Comparison of ENCODE assay signal across 9 mouse cellular contexts in the genomic region with DNA sequence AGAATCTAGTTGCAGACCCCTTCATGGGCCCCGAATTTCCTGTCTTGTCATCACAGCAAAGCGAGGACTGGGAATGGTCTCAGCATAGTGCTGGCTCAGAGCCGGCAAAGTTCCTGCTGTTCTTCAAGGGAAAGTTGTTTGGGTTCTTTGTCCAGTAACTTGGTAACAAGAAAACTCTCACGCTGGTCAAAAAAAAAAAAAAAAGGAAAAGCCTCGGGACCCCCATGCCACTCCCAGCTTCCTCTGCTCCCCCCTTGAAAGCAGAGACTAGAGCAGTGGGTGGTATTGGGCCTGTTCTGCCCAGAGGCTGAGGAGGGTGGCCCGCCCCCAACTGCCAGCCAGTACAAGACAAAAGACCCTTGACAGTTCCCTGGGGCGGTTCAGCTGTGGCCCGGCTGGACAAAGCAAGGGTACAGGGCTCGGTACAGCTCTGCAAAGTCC. TPM values are rescaled to one million over a fixed set of nuclear protein-coding genes. Genes with fewer than 3 reads are reported as not detected.
DNase-seq lines count a peak whose midpoint lies in the region; ATAC-seq and TF ChIP-seq lines count a peak whose summit lies in the region.
"Had no signal": no experiment of that assay in that cellular context is flagged by ENCODE, and none has a peak within 500 bp of the region (broad histone marks: within the 10 kb centered on the region; RNA-seq: fewer than 3 reads in every experiment).

No protein-coding gene starts in this region.

- H3K9me3 ChIP-seq in neural tube, embryonic 11.5 days (ENCODE audit: control insufficient read depth, low read length) = no peaks in the 10 kb centered on the region
- no peaks in the 10 kb centered on the region for H3K9me3 ChIP-seq in intestine, postnatal 0 days (ENCODE audit: control insufficient read depth)

- peak overlapping the region; percentile 92 for H3K27ac ChIP-seq in neural tube, embryonic 11.5 days (ENCODE audit: low read depth, low read length)
- H3K27ac ChIP-seq in intestine, postnatal 0 days (ENCODE audit: low read depth, low read length) = no peak overlapping the region

- H3K4me3 ChIP-seq in neural tube, embryonic 11.5 days (ENCODE audit: low read depth, low read length) = peak overlapping the region; percentile 59
- no peak overlapping the region for H3K4me3 ChIP-seq in intestine, postnatal 0 days (ENCODE audit: low read depth, low read length)

- peak overlapping the region; percentile 75 for H3K9ac ChIP-seq in neural tube, embryonic 11.5 days (ENCODE audit: low read length)
- H3K9ac ChIP-seq in intestine, postnatal 0 days (ENCODE audit: low read depth, low read length) = no peak overlapping the region; the same call in 1 of the 2 replicates

- H3K4me1 ChIP-seq in neural tube, embryonic 11.5 days (ENCODE audit: control insufficient read depth, insufficient read depth, low read length) = peaks cover 21% of the 10 kb centered on the region
- no peaks in the 10 kb centered on the region for H3K4me1 ChIP-seq in intestine, postnatal 0 days (replicated peaks; ENCODE audit: control insufficient read depth, insufficient read depth, low read length)

- no peaks in the 10 kb centered on the region for H3K36me3 ChIP-seq in neural tube, embryonic 11.5 days (ENCODE audit: control insufficient read depth, insufficient read depth, low read length)
- H3K36me3 ChIP-seq in intestine, postnatal 0 days (ENCODE audit: control insufficient read depth, insufficient read depth) = no peaks in the 10 kb centered on the region

- WGBS in neural tube, embryonic 11.5 days = 7% methylated on average over 9 of the region's 9 CpGs
- 53% methylated on average over 9 of the region's 9 CpGs for WGBS in intestine, postnatal 0 days

- DNase-seq in cerebellum, adult 18-20 months = peak; percentile 17 to 27
- no peak for DNase-seq in cerebellum, adult 11 months
- peak; percentile 70 for DNase-seq in neural tube, embryonic 11.5 days (ENCODE audit: low spot score)
- no peak for DNase-seq in neural tube, embryonic 10.5 days (ENCODE audit: extremely low spot score, low spot score)
- DNase-seq in right cerebral cortex, postnatal 14 days = peak; percentile 16
- no peak for DNase-seq in adrenal gland, adult 18-20 months (ENCODE audit: low spot score in 2 of 2)

- peak; percentile 54; the same call in 1 of the 2 replicates for ATAC-seq in neural tube, embryonic 11.5 days (ENCODE audit: insufficient read depth, low FRiP score, low TSS enrichment)
- ATAC-seq in intestine, postnatal 0 days = no peak
- ATAC-seq in megakaryocyte-erythroid progenitor cell, adult 5-6 weeks (replicated peaks; ENCODE audit: low FRiP score, low TSS enrichment, poor library complexity, severe bottlenecking) = no peak

- peak overlapping the region; percentile 87 for H3K4me2 ChIP-seq in neural tube, embryonic 11.5 days (ENCODE audit: low read depth)
- peak overlapping the region; percentile 6; the same call in 1 of the 2 replicates for H3K4me2 ChIP-seq in intestine, postnatal 0 days (replicated peaks; ENCODE audit: low read depth)

- no peak for TF ChIP-seq CTCF in intestine, postnatal 0 days (IDR thresholded peaks at IDR 0.05; ENCODE audit: low read depth)

- no peaks in the 10 kb centered on the region for H3K27me3 ChIP-seq in neural tube, embryonic 11.5 days (ENCODE audit: control insufficient read depth, insufficient read depth, low read length)
- 0 out of 2 replicates have a peak, but pooled peaks cover 7% of the 10 kb centered on the region for H3K27me3 ChIP-seq in intestine, postnatal 0 days (replicated peaks; ENCODE audit: control insufficient read depth, insufficient read depth, low read length)

RNA-seq across cellular contexts. Expression of gene Nkain4, which starts 1.7 kb away (rescaled TPM):
- 65.1 and 73.6 TPM in 2 replicates for polyA plus RNA-seq in neural tube, embryonic 11.5 days (2014; fragmentation: Nextera tagmentation; extraction: Ambion mirVana)
- polyA plus RNA-seq in intestine, postnatal 0 days (2015; fragmentation: Nextera tagmentation; extraction: Ambion mirVana) = 22.9 and 25.9 TPM in 2 replicates
- not detected in 2 replicates for total RNA-seq in megakaryocyte-erythroid progenitor cell, adult 5-6 weeks (2014; fragmentation: Nextera tagmentation)
- not detected in 2 replicates for total RNA-seq in megakaryocyte-erythroid progenitor cell, adult 5-6 weeks (2017)
- total RNA-seq in adrenal gland, adult 18-20 months (2021) = 10 to 100 TPM in 1 of 2 experiments, 1 to 10 TPM in 1; 6.8 to 11.8 TPM

RNA-seq across cellular contexts. Expression of gene Arfgap1, which starts 14.3 kb away (rescaled TPM):
- 60.2 and 61.4 TPM in 2 replicates for polyA plus RNA-seq in neural tube, embryonic 11.5 days (2014; fragmentation: Nextera tagmentation; extraction: Ambion mirVana)
- polyA plus RNA-seq in intestine, postnatal 0 days (2015; fragmentation: Nextera tagmentation; extraction: Ambion mirVana) = 44.0 and 51.9 TPM in 2 replicates
- total RNA-seq in megakaryocyte-erythroid progenitor cell, adult 5-6 weeks (2014; fragmentation: Nextera tagmentation) = 35.0 and 41.9 TPM in 2 replicates
- 27.1 and 32.0 TPM in 2 replicates for total RNA-seq in megakaryocyte-erythroid progenitor cell, adult 5-6 weeks (2017)
- total RNA-seq in adrenal gland, adult 18-20 months (2021) = 10 to 100 TPM; 48.1 to 53.3 TPM

RNA-seq across cellular contexts. Expression of gene Birc7, which starts 23.9 kb away (rescaled TPM):
- 0.25 and 0.46 TPM in 2 replicates for polyA plus RNA-seq in neural tube, embryonic 11.5 days (2014; fragmentation: Nextera tagmentation; extraction: Ambion mirVana)
- polyA plus RNA-seq in intestine, postnatal 0 days (2015; fragmentation: Nextera tagmentation; extraction: Ambion mirVana) = not detected in 2 replicates
- total RNA-seq in megakaryocyte-erythroid progenitor cell, adult 5-6 weeks (2014; fragmentation: Nextera tagmentation) = not detected in 2 replicates
- not detected in 2 replicates for total RNA-seq in megakaryocyte-erythroid progenitor cell, adult 5-6 weeks (2017)
- not detected for total RNA-seq in adrenal gland, adult 18-20 months (2021)
- polyA plus RNA-seq: limb, embryonic 14.5 days had no signal

RNA-seq across cellular contexts. Expression of gene Ythdf1, which starts 32.0 kb away (rescaled TPM):
- polyA plus RNA-seq in neural tube, embryonic 11.5 days (2014; fragmentation: Nextera tagmentation; extraction: Ambion mirVana) = 75.7 and 77.9 TPM in 2 replicates
- 24.2 and 26.8 TPM in 2 replicates for polyA plus RNA-seq in intestine, postnatal 0 days (2015; fragmentation: Nextera tagmentation; extraction: Ambion mirVana)
- 58.9 and 67.4 TPM in 2 replicates for total RNA-seq in megakaryocyte-erythroid progenitor cell, adult 5-6 weeks (2014; fragmentation: Nextera tagmentation)
- total RNA-seq in megakaryocyte-erythroid progenitor cell, adult 5-6 weeks (2017) = 26.4 and 38.3 TPM in 2 replicates
- 10 to 100 TPM; 48.5 to 51.9 TPM for total RNA-seq in adrenal gland, adult 18-20 months (2021)

RNA-seq across cellular contexts. Expression of gene Col20a1, which starts 33.6 kb away (rescaled TPM):
- polyA plus RNA-seq in neural tube, embryonic 11.5 days (2014; fragmentation: Nextera tagmentation; extraction: Ambion mirVana) = 1.0 and 2.1 TPM in 2 replicates
- 0.43 and 0.80 TPM in 2 replicates for polyA plus RNA-seq in intestine, postnatal 0 days (2015; fragmentation: Nextera tagmentation; extraction: Ambion mirVana)
- total RNA-seq in megakaryocyte-erythroid progenitor cell, adult 5-6 weeks (2014; fragmentation: Nextera tagmentation) = 0.79 TPM in 1 of 2 replicates, not detected in the other
- 0.38 and 0.42 TPM in 2 replicates for total RNA-seq in megakaryocyte-erythroid progenitor cell, adult 5-6 weeks (2017)
- 1 to 10 TPM; 2.3 to 2.8 TPM for total RNA-seq in adrenal gland, adult 18-20 months (2021)

Comparison
In these comparisons a context has a peak if more than half of its experiments do, and no peak if none do; other contexts are left out.
1. DNase-seq: peak in cerebellum, adult 18-20 months (2 of 2), neural tube, embryonic 11.5 days (single experiment) and right cerebral cortex, postnatal 14 days (single experiment); none in cerebellum, adult 11 months (single experiment), neural tube, embryonic 10.5 days (single experiment) and adrenal gland, adult 18-20 months (0 of 2).
2. RNA of gene Nkain4, which starts 1.7 kb away (total RNA-seq): 6.8 to 11.8 TPM in adrenal gland, adult 18-20 months; not detected in megakaryocyte-erythroid progenitor cell, adult 5-6 weeks; every median in the first group is over 4 times any median in the second.